Mouse (Mus musculus): ENCODE measurements around the gene Srgap3. TPM values are rescaled to one million over a fixed set of nuclear protein-coding genes. Genes with fewer than 3 reads are reported as not detected.

Gene Srgap3
- total RNA-seq, 4 experiments from 2014 or later = 188 to 214 (median 199) TPM

GRCm38 (mm10) chr6:112912552-112912951 lies 34.5 kb downstream of the Srgap3 start:
- no peak for DNase-seq (ENCODE audit: low spot score in 2 of 2)

GRCm38 (mm10) chr6:112909711-112910110 lies 37.4 kb downstream of the Srgap3 start:
- DNase-seq (ENCODE audit: low spot score in 2 of 2) = no peak

- no peak for DNase-seq (ENCODE audit: low spot score in 2 of 2)
Measured at GRCm38 (mm10) chr6:112907887-112908584, 39.0 kb downstream of the Srgap3 start.

GRCm38 (mm10) chr6:112903796-112904195 lies 43.3 kb downstream of the Srgap3 start:
- no peak for DNase-seq (ENCODE audit: low spot score in 2 of 2)

GRCm38 (mm10) chr6:112903226-112903625 lies 43.8 kb downstream of the Srgap3 start:
- no peak for DNase-seq (ENCODE audit: low spot score in 2 of 2)

- DNase-seq (ENCODE audit: low spot score in 2 of 2) = no peak
Measured at GRCm38 (mm10) chr6:112902791-112903190, 44.3 kb downstream of the Srgap3 start.

GRCm38 (mm10) chr6:112900306-112900705 lies 46.8 kb downstream of the Srgap3 start:
- no peak for DNase-seq (ENCODE audit: low spot score in 2 of 2)

- DNase-seq (ENCODE audit: low spot score in 2 of 2) = no peak
Measured at GRCm38 (mm10) chr6:112899711-112900110, 47.4 kb downstream of the Srgap3 start.

GRCm38 (mm10) chr6:112899276-112899675 lies 47.8 kb downstream of the Srgap3 start:
- DNase-seq (ENCODE audit: low spot score in 2 of 2) = no peak

GRCm38 (mm10) chr6:112898435-112898834 lies 48.6 kb downstream of the Srgap3 start:
- DNase-seq (ENCODE audit: low spot score in 2 of 2) = no peak

- no peak for DNase-seq (ENCODE audit: low spot score in 2 of 2)
Measured at GRCm38 (mm10) chr6:112896372-112896771, 50.7 kb downstream of the Srgap3 start.

- no peak for DNase-seq (ENCODE audit: low spot score in 2 of 2)
Measured at GRCm38 (mm10) chr6:112890331-112890751, 56.7 kb downstream of the Srgap3 start.

- DNase-seq (ENCODE audit: low spot score in 2 of 2) = no peak
Measured at GRCm38 (mm10) chr6:112883588-112884135, 63.4 kb downstream of the Srgap3 start.

- DNase-seq (ENCODE audit: low spot score in 2 of 2) = peak in 1 of 2 experiments; percentile 76
Measured at GRCm38 (mm10) chr6:112880048-112880534, 67.0 kb downstream of the Srgap3 start.

GRCm38 (mm10) chr6:112879154-112879553 lies 67.9 kb downstream of the Srgap3 start:
- peak in 1 of 2 experiments; percentile 52 for DNase-seq (ENCODE audit: low spot score in 2 of 2)

- DNase-seq (ENCODE audit: low spot score in 2 of 2) = no peak
Measured at GRCm38 (mm10) chr6:112873089-112873835, 73.8 kb downstream of the Srgap3 start.

GRCm38 (mm10) chr6:112871241-112871780 lies 75.8 kb downstream of the Srgap3 start:
- no peak for DNase-seq (ENCODE audit: low spot score in 2 of 2)

- no peak for DNase-seq (ENCODE audit: low spot score in 2 of 2)
Measured at GRCm38 (mm10) chr6:112868197-112868957, 78.7 kb downstream of the Srgap3 start.

GRCm38 (mm10) chr6:112866096-112866495 lies 81.0 kb downstream of the Srgap3 start:
- no peak for DNase-seq (ENCODE audit: low spot score in 2 of 2)

- DNase-seq (ENCODE audit: low spot score in 2 of 2) = peak in 1 of 2 experiments; percentile 39
Measured at GRCm38 (mm10) chr6:112865021-112865531, 82.0 kb downstream of the Srgap3 start.

GRCm38 (mm10) chr6:112862465-112862864 lies 84.6 kb downstream of the Srgap3 start:
- no peak for DNase-seq (ENCODE audit: low spot score in 2 of 2)

Measured in left cerebral cortex, adult 8-10 months (tissue).